1 mouse cellular context compared by ENCODE assay signal in genomic region chr19:42005616-42006015, GRCm38 (mm10).
TF ChIP-seq lines count a peak whose summit lies in the region.

No protein-coding gene starts in this region.

TF ChIP-seq in CH12.LX, 34 proteins besides CTCF, POLR2A, EP300 and RAD21:
- TF ChIP-seq JUND (conservative IDR thresholded peaks at IDR 0.05; ENCODE audit: low read depth, low read length) (no peak), GABPA (IDR thresholded peaks at IDR 0.05; ENCODE audit: insufficient replicate concordance, low read depth, low read length) (no peak), SIN3A (IDR thresholded peaks at IDR 0.05; ENCODE audit: low read length) (no peak), MXI1 (IDR thresholded peaks at IDR 0.05; ENCODE audit: low read depth, low read length) (no peak), MAZ (IDR thresholded peaks at IDR 0.05; ENCODE audit: low read depth, low read length) (no peak), HCFC1 (IDR thresholded peaks at IDR 0.05; ENCODE audit: low read depth, low read length) (no peak), ELF1 (IDR thresholded peaks at IDR 0.05; ENCODE audit: low read depth, low read length) (no peak), NRF1 (IDR thresholded peaks at IDR 0.05; ENCODE audit: low read depth, low read length) (no peak), TBP (conservative IDR thresholded peaks at IDR 0.05; ENCODE audit: low read depth, low read length) (no peak), MEF2A (IDR thresholded peaks at IDR 0.05; ENCODE audit: borderline replicate concordance, low read depth, low read length) (no peak), POLR2AphosphoS2 (IDR thresholded peaks at IDR 0.05; ENCODE audit: low read depth, low read length) (no peak), CHD2 (IDR thresholded peaks at IDR 0.05; ENCODE audit: low read length) (no peak), ZC3H11A (IDR thresholded peaks at IDR 0.05; ENCODE audit: low read depth, low read length) (no peak), ZMIZ1 (IDR thresholded peaks at IDR 0.05; ENCODE audit: low read depth, low read length) (no peak)
